Mouse (Mus musculus) ES-Bruce4 (cell line): Measurements from ENCODE around the gene Kcnq4. TPM values are rescaled to one million over a fixed set of nuclear protein-coding genes. Genes with fewer than 3 reads are reported as not detected.

Experiments used
- H3K27ac ChIP-seq: 2 replicates; pipeline ENCODE4 v1.5.1; 2012; ENCODE audit warnings: low read length, inconsistent platforms; ENCODE audit not compliant: insufficient read depth
- H3K27me3 ChIP-seq: 2 replicates; pipeline ENCODE4 v1.6.1; 2012; ENCODE audit warnings: mild to moderate bottlenecking, low read length, inconsistent platforms; ENCODE audit not compliant: control insufficient read depth, poor library complexity, insufficient read depth, severe bottlenecking
- H3K36me3 ChIP-seq: 2 replicates; pipeline ENCODE4 v1.6.1; 2012; ENCODE audit warnings: inconsistent platforms, mild to moderate bottlenecking, low read length, moderate library complexity; ENCODE audit not compliant: control insufficient read depth, poor library complexity, insufficient read depth, severe bottlenecking
- H3K4me1 ChIP-seq: one replicate; pipeline ENCODE4 v1.8.1; 2011; ENCODE audit warnings: low read length; ENCODE audit not compliant: control insufficient read depth, insufficient read depth
- H3K4me3 ChIP-seq: 2 replicates; pipeline ENCODE4 v1.5.1; 2011; ENCODE audit warnings: low read depth, mild to moderate bottlenecking, low read length
- H3K9ac ChIP-seq: 2 replicates; pipeline ENCODE4 v1.6.1; 2012; ENCODE audit warnings: low read depth, mild to moderate bottlenecking, inconsistent platforms; ENCODE audit not compliant: poor library complexity, severe bottlenecking
- H3K9me3 ChIP-seq: replicated peaks from 2 replicates; pipeline ENCODE4 v1.6.1; 2012; ENCODE audit warnings: mild to moderate bottlenecking, low read length, inconsistent platforms; ENCODE audit not compliant: control insufficient read depth, poor library complexity, insufficient read depth, severe bottlenecking
- CTCF ChIP-seq: IDR thresholded peaks from one replicate; pipeline ENCODE4 v1.8.1; 2011; ENCODE audit warnings: low read depth, low read length
- EP300 ChIP-seq: IDR thresholded peaks from 2 replicates; pipeline ENCODE4 v1.6.1; 2011; ENCODE audit warnings: low read depth, low read length; ENCODE audit not compliant: insufficient read depth
- POLR2A ChIP-seq: IDR thresholded peaks from one replicate; pipeline ENCODE4 v1.8.1; 2011; ENCODE audit warnings: low read length; ENCODE audit not compliant: insufficient read depth
- polyA plus RNA-seq: library from polyadenylated mRNA; stranded (reverse); fragments of >200 nt; gene quantifications from 2 replicates; pipeline ENCODE4 v1.2.4, GENCODE M21; 2011; ENCODE audit warnings: low read depth; ENCODE audit not compliant: missing spikeins, insufficient read depth, insufficient read length

The Kcnq4 gene
- polyA plus RNA-seq, 1 experiment, result 3.2 TPM

DNA sequence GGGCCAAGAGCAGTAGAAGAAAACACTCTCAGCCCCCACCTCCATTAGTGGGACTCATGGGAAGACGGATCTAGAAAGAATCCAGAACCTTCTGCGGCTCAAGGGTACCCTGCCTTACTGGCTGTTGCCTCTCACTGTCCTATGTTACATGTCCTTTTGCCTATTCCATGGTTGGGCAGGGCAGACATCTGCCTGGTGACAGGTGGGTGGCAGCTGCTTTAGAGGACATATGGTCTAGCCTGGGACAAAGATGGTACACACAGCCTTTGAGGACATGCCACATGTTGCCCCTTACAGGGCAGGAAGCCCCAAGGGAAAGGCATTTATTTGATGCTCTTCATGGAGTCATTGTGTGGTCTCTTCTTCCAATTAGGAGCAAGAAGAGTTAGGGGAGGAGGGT lies 45.9 kb downstream of the Kcnq4 start:
- Histone ChIP-seq H3K27ac (no peak overlapping the region), H3K9ac (no peak overlapping the region), H3K36me3 (no peaks in the 10 kb centered on the region), H3K9me3 (no peaks in the 10 kb centered on the region), H3K4me3 (no peak overlapping the region), H3K27me3 (no peaks in the 10 kb centered on the region), H3K4me1 (no peaks in the 10 kb centered on the region)
- TF ChIP-seq POLR2A, result no peak

DNA sequence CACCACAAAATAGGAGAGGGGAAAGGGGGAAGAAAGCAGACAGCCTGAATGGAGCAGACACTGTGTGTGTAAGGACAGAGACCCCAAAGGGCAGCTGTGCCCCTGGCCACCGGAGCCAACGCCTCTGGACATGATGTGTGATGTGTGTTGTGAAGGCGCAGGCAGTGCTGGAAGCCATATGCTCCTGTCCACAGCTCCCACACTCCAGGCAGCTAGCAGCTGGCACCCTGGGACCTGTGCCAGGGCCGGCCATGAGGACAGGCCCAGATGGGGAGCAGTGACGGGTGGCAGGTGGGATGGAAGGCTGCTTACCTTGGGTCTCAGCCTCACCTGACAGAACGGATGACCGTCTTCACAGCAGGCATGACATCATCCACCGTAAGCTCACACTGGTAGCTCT lies 46.4 kb downstream of the Kcnq4 start:
- no peaks in the 10 kb centered on the region for H3K4me1 ChIP-seq
- H3K27ac ChIP-seq, result no peak overlapping the region
- no peaks in the 10 kb centered on the region for H3K27me3 ChIP-seq
- no peak overlapping the region for H3K4me3 ChIP-seq
- no peaks in the 10 kb centered on the region for H3K9me3 ChIP-seq
- no peak overlapping the region for H3K9ac ChIP-seq
- H3K36me3 ChIP-seq, result no peaks in the 10 kb centered on the region
- TF ChIP-seq POLR2A (no peak), EP300 (no peak), CTCF (no peak)

- TF ChIP-seq POLR2A (no peak), CTCF (no peak), EP300 (no peak)
- Histone ChIP-seq H3K4me3 (no peak overlapping the region), H3K27me3 (no peaks in the 10 kb centered on the region), H3K9ac (no peak overlapping the region), H3K4me1 (no peaks in the 10 kb centered on the region), H3K9me3 (no peaks in the 10 kb centered on the region), H3K27ac (no peak overlapping the region), H3K36me3 (no peaks in the 10 kb centered on the region)
These were observed 47.2 kb downstream of the Kcnq4 start for GRCm38 (mm10) chr4:120701180-120701579.

- H3K4me3 ChIP-seq, result peak overlapping the region; percentile 73
- no peaks in the 10 kb centered on the region for H3K27me3 ChIP-seq
- no peak for TF ChIP-seq CTCF
- no peak for TF ChIP-seq POLR2A
- no peak for TF ChIP-seq EP300
- H3K36me3 ChIP-seq, result no peaks in the 10 kb centered on the region
- no peak overlapping the region for H3K9ac ChIP-seq
- no peak overlapping the region for H3K27ac ChIP-seq
- no peaks in the 10 kb centered on the region for H3K4me1 ChIP-seq
- H3K9me3 ChIP-seq, result no peaks in the 10 kb centered on the region
These were observed 50.5 kb downstream of the Kcnq4 start for GRCm38 (mm10) chr4:120697799-120698484.

- TF ChIP-seq CTCF (no peak), EP300 (no peak), POLR2A (no peak)
- no peaks in the 10 kb centered on the region for H3K36me3 ChIP-seq
- H3K27ac ChIP-seq, result no peak overlapping the region
- H3K4me3 ChIP-seq, result peak overlapping the region; percentile 73
- no peaks in the 10 kb centered on the region for H3K4me1 ChIP-seq
- no peak overlapping the region for H3K9ac ChIP-seq
- no peaks in the 10 kb centered on the region for H3K9me3 ChIP-seq
- H3K27me3 ChIP-seq, result no peaks in the 10 kb centered on the region
These were observed 51.1 kb downstream of the Kcnq4 start for GRCm38 (mm10) chr4:120697353-120697752.

DNA sequence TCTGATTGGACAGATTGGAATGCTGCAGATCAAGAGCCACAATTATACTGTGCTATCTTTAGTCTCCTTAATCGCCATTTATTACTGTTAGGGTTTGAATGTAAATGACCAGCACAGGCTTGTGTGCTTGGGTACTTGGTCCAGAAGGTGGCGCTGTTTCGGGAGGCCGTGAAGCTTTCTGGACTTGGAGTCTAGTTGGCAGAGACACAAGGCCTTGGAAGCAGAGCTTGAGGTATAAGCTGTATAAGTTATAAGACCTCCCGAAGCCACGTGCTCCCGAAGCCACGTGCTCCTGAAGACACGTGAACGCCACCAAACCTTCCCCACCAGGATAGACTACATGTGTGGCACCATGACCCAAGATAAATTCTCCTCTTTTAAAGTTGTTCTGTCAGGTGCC lies 55.7 kb downstream of the Kcnq4 start:
- Histone ChIP-seq H3K27me3 (no peaks in the 10 kb centered on the region), H3K9me3 (no peaks in the 10 kb centered on the region), H3K27ac (no peak overlapping the region), H3K4me3 (no peak overlapping the region), H3K36me3 (no peaks in the 10 kb centered on the region), H3K4me1 (no peaks in the 10 kb centered on the region), H3K9ac (no peak overlapping the region)
- TF ChIP-seq EP300 (no peak), POLR2A (no peak), CTCF (peak; percentile 92)
